Mouse (Mus musculus): ENCODE data around the gene Bcas3. TPM values are rescaled to one million over a fixed set of nuclear protein-coding genes. Genes with fewer than 3 reads are reported as not detected.
A peak's percentile ranks its signal among the peaks of the same experiment; 100 is the strongest.

Bcas3 gene
- polyA plus RNA-seq, 1 experiment, result 37.8 TPM

DNA sequence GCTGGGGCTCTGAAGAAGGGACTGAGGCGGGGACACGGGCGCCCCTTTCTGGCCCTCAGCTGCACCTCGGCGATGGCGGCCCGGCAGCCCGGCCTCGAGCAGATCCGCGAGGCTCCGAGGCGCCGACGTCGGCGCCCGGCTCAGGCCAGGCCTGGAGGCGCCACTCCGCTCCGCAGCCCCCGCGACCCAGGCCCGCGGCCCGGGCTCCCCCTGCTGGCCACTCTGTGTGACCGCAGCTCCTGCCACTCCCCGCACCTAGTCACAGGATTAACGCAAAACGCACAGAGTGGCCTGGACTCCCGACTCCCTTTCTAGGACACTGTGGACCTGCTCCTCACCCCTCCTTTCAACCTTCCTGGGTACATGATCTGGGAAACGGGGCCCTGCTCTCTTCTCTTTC lies 489.0 kb downstream of the Bcas3 start:
- Histone ChIP-seq H3K9ac (ENCODE audit: low read depth, poor library complexity, severe bottlenecking) (peak overlapping the region; percentile 67), H3K9me3 (replicated peaks; ENCODE audit: control insufficient read depth, insufficient read depth, low read length, poor library complexity, severe bottlenecking) (no peaks in the 10 kb centered on the region), H3K4me3 (ENCODE audit: low read depth, low read length) (peak overlapping the region; percentile 23), H3K27me3 (ENCODE audit: control insufficient read depth, insufficient read depth, low read length, poor library complexity, severe bottlenecking) (peaks cover 47% of the 10 kb centered on the region), H3K36me3 (ENCODE audit: control insufficient read depth, insufficient read depth, low read length, poor library complexity, severe bottlenecking) (no peaks in the 10 kb centered on the region), H3K27ac (ENCODE audit: insufficient read depth, low read length) (no peak overlapping the region), H3K4me1 (ENCODE audit: control insufficient read depth, insufficient read depth, low read length) (no peaks in the 10 kb centered on the region)
- TF ChIP-seq CTCF (IDR thresholded peaks at IDR 0.05; ENCODE audit: low read depth, low read length), result peak; percentile 68
- TF ChIP-seq POLR2A (IDR thresholded peaks at IDR 0.05; ENCODE audit: insufficient read depth, low read length), result no peak

DNA sequence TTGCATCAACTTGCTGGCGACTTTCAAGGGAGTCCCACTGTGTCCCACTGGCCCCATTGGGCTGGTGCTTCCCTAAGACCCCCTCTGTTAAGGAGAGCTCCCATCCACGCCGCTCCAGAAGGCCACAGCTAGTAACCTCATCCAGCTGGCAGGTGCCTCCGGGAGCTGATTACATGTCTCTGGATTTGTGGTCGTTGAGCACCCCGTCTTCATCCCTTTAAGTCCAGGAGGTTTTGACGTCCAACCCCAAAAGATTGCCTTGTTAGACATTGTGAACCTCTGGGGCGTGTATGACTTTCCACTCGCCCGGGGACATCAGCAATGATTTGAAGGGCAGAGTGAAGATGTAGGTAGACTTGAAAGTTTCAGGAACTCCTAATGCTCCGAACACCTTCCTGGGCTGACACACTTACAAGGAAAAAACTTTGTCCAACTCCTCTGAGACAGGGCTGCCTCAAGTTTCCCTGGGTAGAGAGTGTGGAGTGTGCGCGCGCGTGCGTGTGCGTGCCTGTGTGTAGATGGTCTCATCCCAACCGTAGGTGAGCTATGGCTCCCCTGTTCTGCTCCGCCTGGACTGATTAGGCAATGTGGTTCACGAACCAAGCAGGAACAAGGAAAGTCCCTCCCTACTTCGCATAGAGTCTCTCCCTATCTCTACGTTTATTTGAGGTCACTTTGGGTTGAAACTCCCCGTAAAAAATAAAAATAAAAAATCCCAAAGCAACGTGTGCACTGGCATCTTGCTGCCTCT lies 489.8 kb downstream of the Bcas3 start:
- H3K27me3 ChIP-seq (ENCODE audit: control insufficient read depth, insufficient read depth, low read length, poor library complexity, severe bottlenecking), result peaks cover 39% of the 10 kb centered on the region
- TF ChIP-seq EP300 (IDR thresholded peaks at IDR 0.05; ENCODE audit: insufficient read depth, low read depth, low read length) (no peak), CTCF (IDR thresholded peaks at IDR 0.05; ENCODE audit: low read depth, low read length) (no peak), POLR2A (IDR thresholded peaks at IDR 0.05; ENCODE audit: insufficient read depth, low read length) (no peak)
- no peaks in the 10 kb centered on the region for H3K9me3 ChIP-seq (replicated peaks; ENCODE audit: control insufficient read depth, insufficient read depth, low read length, poor library complexity, severe bottlenecking)
- H3K27ac ChIP-seq (ENCODE audit: insufficient read depth, low read length), result no peak overlapping the region
- peak overlapping the region; percentile 8 for H3K4me3 ChIP-seq (ENCODE audit: low read depth, low read length)
- H3K9ac ChIP-seq (ENCODE audit: low read depth, poor library complexity, severe bottlenecking), result peak overlapping the region; percentile 29; the same call in 1 of the 2 replicates
- H3K4me1 ChIP-seq (ENCODE audit: control insufficient read depth, insufficient read depth, low read length), result no peaks in the 10 kb centered on the region
- no peaks in the 10 kb centered on the region for H3K36me3 ChIP-seq (ENCODE audit: control insufficient read depth, insufficient read depth, low read length, poor library complexity, severe bottlenecking)

DNA sequence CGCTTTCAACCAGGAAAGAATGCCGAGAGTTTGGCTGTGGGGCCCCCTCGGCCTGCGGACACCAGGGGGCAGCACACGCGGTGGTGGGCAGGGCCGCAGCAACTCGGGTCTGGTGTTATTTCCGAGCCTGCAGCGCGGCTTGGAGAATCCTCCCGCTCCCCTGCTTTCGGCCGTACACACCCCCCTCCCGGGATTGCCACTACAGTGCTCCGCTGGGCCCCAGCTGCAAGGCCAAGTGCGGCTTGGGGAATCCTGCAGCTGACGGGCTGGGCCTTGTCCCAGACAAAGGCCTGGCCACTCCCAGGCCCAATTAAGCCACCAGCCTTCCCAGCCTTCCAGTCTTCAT lies 490.4 kb downstream of the Bcas3 start:
- Histone ChIP-seq H3K36me3 (ENCODE audit: control insufficient read depth, insufficient read depth, low read length, poor library complexity, severe bottlenecking) (no peaks in the 10 kb centered on the region), H3K9ac (ENCODE audit: low read depth, poor library complexity, severe bottlenecking) (peak overlapping the region; percentile 29; the same call in 1 of the 2 replicates), H3K9me3 (replicated peaks; ENCODE audit: control insufficient read depth, insufficient read depth, low read length, poor library complexity, severe bottlenecking) (no peaks in the 10 kb centered on the region), H3K27ac (ENCODE audit: insufficient read depth, low read length) (no peak overlapping the region), H3K27me3 (ENCODE audit: control insufficient read depth, insufficient read depth, low read length, poor library complexity, severe bottlenecking) (peaks cover 34% of the 10 kb centered on the region), H3K4me3 (ENCODE audit: low read depth, low read length) (peak overlapping the region; percentile 86), H3K4me1 (ENCODE audit: control insufficient read depth, insufficient read depth, low read length) (no peaks in the 10 kb centered on the region)
- TF ChIP-seq CTCF (IDR thresholded peaks at IDR 0.05; ENCODE audit: low read depth, low read length) (peak; percentile 64), EP300 (IDR thresholded peaks at IDR 0.05; ENCODE audit: insufficient read depth, low read depth, low read length) (no peak)

DNA sequence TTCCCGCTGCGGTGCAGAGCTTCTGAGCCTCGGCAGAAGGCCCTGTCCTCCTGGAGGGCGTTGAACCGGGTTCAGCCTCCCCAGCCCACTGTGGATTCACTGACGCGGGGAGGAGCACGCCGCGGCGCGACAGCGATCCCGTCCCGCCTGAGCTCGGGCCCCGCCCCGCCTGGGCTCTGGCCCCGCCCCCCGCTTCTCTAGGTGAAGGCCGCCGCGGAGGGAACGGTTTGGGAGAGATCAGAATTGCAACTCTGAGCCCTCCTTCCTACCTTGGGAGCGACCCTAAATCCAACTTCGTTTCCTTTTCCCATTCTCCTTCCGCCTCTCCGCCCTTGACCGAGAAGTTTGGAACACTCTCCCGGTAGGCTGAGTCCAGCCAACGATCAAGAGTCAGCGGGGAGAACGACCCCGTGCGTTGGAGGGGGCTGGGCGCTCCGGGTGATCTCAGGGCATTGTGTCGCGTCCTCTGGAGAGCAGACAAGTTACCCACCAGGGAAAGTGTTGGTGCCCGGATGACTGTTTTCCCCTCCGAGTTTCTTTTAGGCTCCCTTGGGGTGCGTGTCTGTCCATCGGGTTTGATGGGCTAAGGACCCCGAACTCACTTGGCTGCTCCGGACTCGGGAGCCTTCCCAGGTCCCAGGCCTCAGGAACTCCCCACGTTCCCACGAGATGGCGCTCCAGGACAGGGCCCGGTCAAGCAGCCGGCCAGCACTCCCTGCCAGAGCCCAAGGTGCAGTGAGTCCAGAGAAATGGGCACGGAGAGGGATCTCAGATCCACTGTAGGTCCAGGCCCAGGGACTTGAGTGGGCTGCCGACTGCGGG lies 491.4 kb downstream of the Bcas3 start:
- TF ChIP-seq POLR2A (IDR thresholded peaks at IDR 0.05; ENCODE audit: insufficient read depth, low read length), result no peak
- TF ChIP-seq CTCF (IDR thresholded peaks at IDR 0.05; ENCODE audit: low read depth, low read length), result peak; percentile 73
- TF ChIP-seq EP300 (IDR thresholded peaks at IDR 0.05; ENCODE audit: insufficient read depth, low read depth, low read length), result no peak
- Histone ChIP-seq H3K4me3 (ENCODE audit: low read depth, low read length) (peak overlapping the region; percentile 86), H3K36me3 (ENCODE audit: control insufficient read depth, insufficient read depth, low read length, poor library complexity, severe bottlenecking) (no peaks in the 10 kb centered on the region), H3K27me3 (ENCODE audit: control insufficient read depth, insufficient read depth, low read length, poor library complexity, severe bottlenecking) (peaks cover 24% of the 10 kb centered on the region), H3K9me3 (replicated peaks; ENCODE audit: control insufficient read depth, insufficient read depth, low read length, poor library complexity, severe bottlenecking) (no peaks in the 10 kb centered on the region), H3K9ac (ENCODE audit: low read depth, poor library complexity, severe bottlenecking) (peak overlapping the region; percentile 29), H3K27ac (ENCODE audit: insufficient read depth, low read length) (no peak overlapping the region), H3K4me1 (ENCODE audit: control insufficient read depth, insufficient read depth, low read length) (no peaks in the 10 kb centered on the region)

DNA sequence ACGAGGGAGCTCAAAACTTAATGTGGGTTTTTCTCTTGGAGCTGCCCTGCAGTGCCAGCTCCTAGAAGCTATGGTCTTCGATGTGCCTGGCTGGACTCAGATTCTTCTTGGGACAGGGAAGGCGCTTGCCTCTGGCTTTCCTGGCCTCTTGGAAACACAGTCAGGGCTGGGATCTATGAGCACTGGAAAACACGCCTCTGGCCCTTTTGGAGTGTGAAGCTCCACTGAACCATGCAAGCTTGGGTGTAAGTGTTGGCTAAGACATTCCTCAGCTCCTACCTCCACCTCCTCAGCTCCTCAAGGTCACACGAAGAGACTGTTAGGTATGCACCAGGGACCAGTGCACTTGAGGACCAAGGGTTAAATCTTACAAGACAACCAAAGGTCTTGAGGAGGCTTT lies 492.0 kb downstream of the Bcas3 start:
- peaks cover 19% of the 10 kb centered on the region for H3K27me3 ChIP-seq (ENCODE audit: control insufficient read depth, insufficient read depth, low read length, poor library complexity, severe bottlenecking)
- no peak overlapping the region for H3K9ac ChIP-seq (ENCODE audit: low read depth, poor library complexity, severe bottlenecking)
- H3K4me3 ChIP-seq (ENCODE audit: low read depth, low read length), result no peak overlapping the region
- no peaks in the 10 kb centered on the region for H3K4me1 ChIP-seq (ENCODE audit: control insufficient read depth, insufficient read depth, low read length)
- no peaks in the 10 kb centered on the region for H3K9me3 ChIP-seq (replicated peaks; ENCODE audit: control insufficient read depth, insufficient read depth, low read length, poor library complexity, severe bottlenecking)
- H3K27ac ChIP-seq (ENCODE audit: insufficient read depth, low read length), result no peak overlapping the region
- TF ChIP-seq POLR2A (IDR thresholded peaks at IDR 0.05; ENCODE audit: insufficient read depth, low read length) (no peak), CTCF (IDR thresholded peaks at IDR 0.05; ENCODE audit: low read depth, low read length) (no peak), EP300 (IDR thresholded peaks at IDR 0.05; ENCODE audit: insufficient read depth, low read depth, low read length) (no peak)
- no peaks in the 10 kb centered on the region for H3K36me3 ChIP-seq (ENCODE audit: control insufficient read depth, insufficient read depth, low read length, poor library complexity, severe bottlenecking)

DNA sequence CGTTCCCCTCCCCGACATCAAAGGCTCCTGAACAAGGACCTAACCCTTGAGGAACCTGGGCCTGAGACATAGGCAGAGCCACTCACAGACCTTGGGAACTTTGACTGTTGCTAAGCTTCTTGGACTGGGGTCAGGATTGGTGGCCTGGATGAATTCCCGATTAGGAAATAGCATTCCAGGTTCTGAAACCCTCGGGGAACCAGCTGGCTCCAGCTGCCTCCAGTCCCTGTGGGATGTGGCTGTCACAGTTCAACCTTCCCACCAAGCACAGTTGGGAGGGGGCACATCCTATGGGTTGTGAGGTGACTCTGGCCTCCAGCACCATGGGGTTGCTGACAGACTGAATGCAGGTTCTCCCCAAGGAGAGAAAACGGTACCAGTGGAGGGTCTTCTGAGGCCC lies 493.0 kb downstream of the Bcas3 start:
- Histone ChIP-seq H3K4me3 (ENCODE audit: low read depth, low read length) (no peak overlapping the region), H3K36me3 (ENCODE audit: control insufficient read depth, insufficient read depth, low read length, poor library complexity, severe bottlenecking) (no peaks in the 10 kb centered on the region), H3K27ac (ENCODE audit: insufficient read depth, low read length) (no peak overlapping the region), H3K9me3 (replicated peaks; ENCODE audit: control insufficient read depth, insufficient read depth, low read length, poor library complexity, severe bottlenecking) (no peaks in the 10 kb centered on the region), H3K27me3 (ENCODE audit: control insufficient read depth, insufficient read depth, low read length, poor library complexity, severe bottlenecking) (peaks cover 9% of the 10 kb centered on the region), H3K9ac (ENCODE audit: low read depth, poor library complexity, severe bottlenecking) (no peak overlapping the region), H3K4me1 (ENCODE audit: control insufficient read depth, insufficient read depth, low read length) (no peaks in the 10 kb centered on the region)
- no peak for TF ChIP-seq CTCF (IDR thresholded peaks at IDR 0.05; ENCODE audit: low read depth, low read length)
- no peak for TF ChIP-seq EP300 (IDR thresholded peaks at IDR 0.05; ENCODE audit: insufficient read depth, low read depth, low read length)
- TF ChIP-seq POLR2A (IDR thresholded peaks at IDR 0.05; ENCODE audit: insufficient read depth, low read length), result no peak
